Mouse (Mus musculus) embryonic facial prominence, embryonic 12.5 days (tissue): ENCODE results near the gene Pirb. TPM values are rescaled to one million over a fixed set of nuclear protein-coding genes. Genes with fewer than 3 reads are reported as not detected.
"Not testable (repeated sequence)": the region's sequence is repeated elsewhere in the genome, so short reads cannot be mapped to it uniquely, and the experiment has no call there.

ENCODE experiments used
- ATAC-seq: fragments of 200-750 bp; cut with Nextera tagmentation; 2 replicates; pipeline ENCODE4 v1.8.0; 2017; ENCODE audit not compliant: insufficient number of reproducible peaks, insufficient read depth, low FRiP score, low TSS enrichment
- H3K27ac ChIP-seq: fragments of 300-500 bp; sonication (generic); 2 replicates; pipeline ENCODE4 v1.5.1; 2016; ENCODE audit warnings: mild to moderate bottlenecking
- H3K27me3 ChIP-seq: fragments of 300-500 bp; sonication (generic); 2 replicates; pipeline ENCODE4 v1.6.1; 2016; ENCODE audit warnings: mild to moderate bottlenecking, moderate library complexity
- H3K36me3 ChIP-seq: fragments of 300-500 bp; sonication (generic); 2 replicates; pipeline ENCODE4 v1.6.1; 2016; ENCODE audit warnings: mild to moderate bottlenecking
- H3K4me1 ChIP-seq: fragments of 300-500 bp; sonication (generic); 2 replicates; pipeline ENCODE4 v1.6.1; 2016
- H3K4me2 ChIP-seq: fragments of 300-500 bp; sonication (generic); replicated peaks from 2 replicates; pipeline ENCODE4 v1.6.1; 2016; ENCODE audit warnings: mild to moderate bottlenecking, moderate library complexity
- H3K4me3 ChIP-seq: fragments of 300-500 bp; sonication (generic); 2 replicates; pipeline ENCODE4 v1.5.1; 2016; ENCODE audit warnings: mild to moderate bottlenecking
- H3K9ac ChIP-seq: fragments of 300-500 bp; sonication (generic); 2 replicates; pipeline ENCODE4 v1.6.1; 2016; ENCODE audit warnings: mild to moderate bottlenecking, moderate library complexity
- H3K9me3 ChIP-seq: fragments of 300-500 bp; sonication (generic); 2 replicates; pipeline ENCODE4 v1.6.1; 2016; ENCODE audit warnings: mild to moderate bottlenecking, moderate library complexity
- WGBS: fragments of 180-500 bp; shearing (Covaris S2); methylation state at CpG from one replicate; pipeline ENCODE4 v1.1.7; 2016; 5-methylcytosine and 5-hydroxymethylcytosine counted together
- polyA plus RNA-seq: library from polyadenylated mRNA; unstranded; fragments of >200 nt; fragmentation: Nextera tagmentation; extraction: Ambion mirVana; gene quantifications from 2 replicates; pipeline ENCODE4 v1.2.1, GENCODE M21; 2016

Pirb gene
- 0.08 TPM in 1 of 2 replicates, not detected in the other for polyA plus RNA-seq

DNA sequence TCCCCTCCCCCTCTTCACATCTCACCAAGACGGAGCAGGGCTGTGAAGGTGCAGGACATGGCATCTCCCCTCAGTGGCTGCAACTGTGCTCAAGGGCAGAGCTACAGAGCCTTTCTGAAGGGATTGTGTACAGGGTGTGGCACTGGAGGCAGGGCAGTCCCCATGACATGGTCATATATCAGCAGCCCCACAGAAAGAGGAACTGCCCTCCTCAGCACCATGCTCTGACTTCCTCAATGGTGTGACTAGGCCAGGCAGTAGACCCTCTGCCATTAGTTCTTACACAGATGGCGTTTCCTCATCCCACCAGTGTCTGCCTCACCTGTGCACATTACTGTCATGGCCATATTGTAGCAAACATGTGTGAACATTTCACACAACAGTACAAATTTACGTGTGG is at the start of gene Pirb:
Pirb (minus strand) TSS at position 124 of the 400 bp plus-strand sequence.
- H3K4me3 ChIP-seq, H3K9me3 ChIP-seq, H3K4me1 ChIP-seq, H3K27me3 ChIP-seq, H3K27ac ChIP-seq, H3K36me3 ChIP-seq, H3K4me2 ChIP-seq, ATAC-seq, H3K9ac ChIP-seq: not testable (repeated sequence)
- WGBS, result 56% methylated on average over 1 of the region's 3 CpGs

DNA sequence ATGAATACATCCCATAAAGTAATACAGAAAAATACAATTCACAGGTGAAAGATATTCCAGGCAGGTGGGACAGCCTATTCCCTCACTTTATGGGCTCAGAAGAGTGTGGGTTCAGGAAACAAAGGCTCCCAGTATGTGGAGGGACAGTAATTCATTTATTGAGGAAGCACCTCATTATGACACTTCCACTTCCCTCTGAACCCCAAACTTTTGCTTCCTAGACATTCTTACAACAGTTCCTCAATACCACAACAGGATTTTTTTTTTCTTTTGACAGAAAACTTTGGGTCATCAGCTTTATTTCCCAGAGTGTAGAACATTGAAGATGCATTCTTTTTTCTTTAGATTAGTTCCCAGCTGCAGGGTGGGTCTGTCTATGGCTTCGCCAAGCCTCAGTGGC is 12.5 kb upstream of the Pirb start:
- ATAC-seq, H3K4me1 ChIP-seq, H3K27ac ChIP-seq, H3K4me3 ChIP-seq, H3K9me3 ChIP-seq, H3K4me2 ChIP-seq, H3K36me3 ChIP-seq, H3K27me3 ChIP-seq, H3K9ac ChIP-seq: not testable (repeated sequence)
- WGBS, result no CpG with 5 or more reads among the region's 1 CpGs

GRCm38 (mm10) chr7:3725459-3725858 is 5.3 kb upstream of the Pirb start:
- H3K27ac ChIP-seq, H3K9me3 ChIP-seq, H3K9ac ChIP-seq, ATAC-seq, H3K4me2 ChIP-seq, H3K4me1 ChIP-seq, H3K36me3 ChIP-seq, H3K4me3 ChIP-seq, H3K27me3 ChIP-seq: not testable (repeated sequence)

GRCm38 (mm10) chr7:3715249-3715648 is 4.9 kb downstream of the Pirb start:
- Histone ChIP-seq H3K9me3 (no peaks in the 10 kb centered on the region), H3K4me1 (no peaks in the 10 kb centered on the region), H3K4me2 (no peak overlapping the region), H3K27me3 (no peaks in the 10 kb centered on the region), H3K9ac (no peak overlapping the region), H3K27ac (no peak overlapping the region), H3K4me3 (no peak overlapping the region), H3K36me3 (no peaks in the 10 kb centered on the region)
- ATAC-seq, result no peak
- WGBS, result 54% methylated on average over 1 of the region's 1 CpGs

GRCm38 (mm10) chr7:3712264-3712942 is 7.8 kb downstream of the Pirb start:
- H3K4me3 ChIP-seq, result no peak overlapping the region
- H3K27me3 ChIP-seq, result no peaks in the 10 kb centered on the region
- peaks cover 9% of the 10 kb centered on the region; the same call in 1 of the 2 replicates for H3K36me3 ChIP-seq
- ATAC-seq, result no peak
- H3K4me2 ChIP-seq, result no peak overlapping the region
- H3K27ac ChIP-seq, result no peak overlapping the region
- no peak overlapping the region for H3K9ac ChIP-seq
- no peaks in the 10 kb centered on the region for H3K4me1 ChIP-seq
- WGBS, result 43% methylated on average over 5 of the region's 5 CpGs
- H3K9me3 ChIP-seq, result no peaks in the 10 kb centered on the region

- no peak overlapping the region for H3K4me2 ChIP-seq
- no peak for ATAC-seq
- H3K27me3 ChIP-seq, result no peaks in the 10 kb centered on the region
- H3K4me3 ChIP-seq, result no peak overlapping the region
- peaks cover 26% of the 10 kb centered on the region for H3K36me3 ChIP-seq
- H3K4me1 ChIP-seq, result peaks cover 5% of the 10 kb centered on the region
- no peaks in the 10 kb centered on the region for H3K9me3 ChIP-seq
- no peak overlapping the region for H3K9ac ChIP-seq
- no peak overlapping the region for H3K27ac ChIP-seq
- 88% methylated on average over 1 of the region's 1 CpGs for WGBS
Measured at GRCm38 (mm10) chr7:3709000-3709399, 11.2 kb downstream of the Pirb start.

- H3K4me1 ChIP-seq, H3K27me3 ChIP-seq, H3K9me3 ChIP-seq, H3K4me3 ChIP-seq, ATAC-seq, H3K4me2 ChIP-seq, H3K9ac ChIP-seq, H3K27ac ChIP-seq: not testable (repeated sequence)
- peaks cover 26% of the 10 kb centered on the region for H3K36me3 ChIP-seq
- WGBS, result 37% methylated on average over 5 of the region's 5 CpGs
Measured at GRCm38 (mm10) chr7:3708447-3708980, 11.7 kb downstream of the Pirb start.

- peaks cover 5% of the 10 kb centered on the region for H3K4me1 ChIP-seq
- no peak overlapping the region for H3K9ac ChIP-seq
- no peak overlapping the region for H3K4me3 ChIP-seq
- ATAC-seq, result no peak
- no peaks in the 10 kb centered on the region for H3K27me3 ChIP-seq
- peaks cover 26% of the 10 kb centered on the region for H3K36me3 ChIP-seq
- H3K27ac ChIP-seq, result no peak overlapping the region
- H3K9me3 ChIP-seq, result no peaks in the 10 kb centered on the region
- H3K4me2 ChIP-seq, result no peak overlapping the region
- whole genome bisulfite sequencing, result 25% methylated on average over 7 of the region's 7 CpGs
Measured at GRCm38 (mm10) chr7:3707568-3708413, 12.4 kb downstream of the Pirb start.

DNA sequence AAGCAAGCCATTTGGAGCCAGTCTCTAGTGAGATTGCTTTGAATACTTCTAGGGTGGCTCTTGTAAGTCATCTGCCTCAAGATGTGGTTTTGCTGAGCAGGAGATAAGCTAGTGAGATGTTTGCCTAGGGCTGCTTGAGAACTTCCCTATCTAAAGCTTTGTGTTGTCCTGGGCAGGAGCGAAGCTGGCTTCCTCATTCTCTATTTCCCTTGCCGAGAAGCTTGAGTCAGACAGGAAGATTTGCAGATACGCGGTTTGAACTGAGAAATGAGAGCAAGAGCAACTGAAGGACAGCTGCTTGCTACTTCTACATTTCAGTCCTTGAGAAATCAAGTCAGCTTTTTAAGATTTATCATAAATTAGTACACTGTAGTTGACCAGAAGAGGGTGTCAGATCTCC is 13.2 kb downstream of the Pirb start:
- Histone ChIP-seq H3K9me3 (no peaks in the 10 kb centered on the region), H3K9ac (no peak overlapping the region), H3K36me3 (peaks cover 26% of the 10 kb centered on the region), H3K27me3 (no peaks in the 10 kb centered on the region), H3K4me1 (peaks cover 5% of the 10 kb centered on the region), H3K27ac (no peak overlapping the region), H3K4me2 (peak overlapping the region; percentile 73), H3K4me3 (no peak overlapping the region)
- 63% methylated on average over 4 of the region's 4 CpGs for WGBS
- no peak for ATAC-seq

- Histone ChIP-seq H3K36me3 (peaks cover 26% of the 10 kb centered on the region), H3K4me2 (peak overlapping the region; percentile 73), H3K4me3 (peak overlapping the region; percentile 93), H3K27me3 (no peaks in the 10 kb centered on the region), H3K27ac (peak overlapping the region; percentile 57; the same call in 1 of the 2 replicates), H3K9me3 (no peaks in the 10 kb centered on the region), H3K4me1 (peaks cover 5% of the 10 kb centered on the region), H3K9ac (peak overlapping the region; percentile 94)
- no peak for ATAC-seq
- 62% methylated on average over 11 of the region's 11 CpGs for WGBS
Measured at GRCm38 (mm10) chr7:3706343-3706934, 13.8 kb downstream of the Pirb start.

GRCm38 (mm10) chr7:3705911-3706310 is 14.3 kb downstream of the Pirb start:
- H3K27ac ChIP-seq, result peak overlapping the region; percentile 57; the same call in 1 of the 2 replicates
- peak overlapping the region; percentile 94 for H3K9ac ChIP-seq
- H3K27me3 ChIP-seq, result no peaks in the 10 kb centered on the region
- 37% methylated on average over 6 of the region's 6 CpGs for WGBS
- H3K9me3 ChIP-seq, result no peaks in the 10 kb centered on the region
- peak overlapping the region; percentile 93 for H3K4me3 ChIP-seq
- peak overlapping the region; percentile 73 for H3K4me2 ChIP-seq
- H3K36me3 ChIP-seq, result peaks cover 30% of the 10 kb centered on the region
- peaks cover 5% of the 10 kb centered on the region for H3K4me1 ChIP-seq
- no peak for ATAC-seq
